Mouse (Mus musculus) forebrain, embryonic 13.5 days (tissue): ENCODE measurements around the gene Fam167b. TPM values are rescaled to one million over a fixed set of nuclear protein-coding genes. Genes with fewer than 3 reads are reported as not detected.
A peak's percentile ranks its signal among the peaks of the same experiment; 100 is the strongest.

Experiments
- ATAC-seq: fragments of 200-750 bp; cut with Nextera tagmentation; 2 replicates; pipeline ENCODE4 v1.8.0; 2017
- H3K27ac ChIP-seq: fragments of 300-500 bp; sonication (generic); 2 replicates; pipeline ENCODE4 v1.5.1; 2015; ENCODE audit warnings: inconsistent platforms, mild to moderate bottlenecking, moderate library complexity
- H3K27me3 ChIP-seq: fragments of 300-500 bp; sonication (generic); 2 replicates; pipeline ENCODE4 v1.6.1; 2015; ENCODE audit warnings: mild to moderate bottlenecking, inconsistent platforms
- H3K36me3 ChIP-seq: fragments of 300-500 bp; sonication (generic); 2 replicates; pipeline ENCODE4 v1.6.1; 2015; ENCODE audit warnings: mild to moderate bottlenecking, inconsistent platforms; ENCODE audit not compliant: poor library complexity, severe bottlenecking
- H3K4me1 ChIP-seq: fragments of 300-500 bp; sonication (generic); 2 replicates; pipeline ENCODE4 v1.6.1; 2015; ENCODE audit warnings: inconsistent platforms
- H3K4me2 ChIP-seq: fragments of 300-500 bp; sonication (generic); 2 replicates; pipeline ENCODE4 v1.6.1; 2015; ENCODE audit warnings: inconsistent platforms, mild to moderate bottlenecking, moderate library complexity
- H3K4me3 ChIP-seq: fragments of 300-500 bp; sonication (generic); 2 replicates; pipeline ENCODE4 v1.5.1; 2015; ENCODE audit warnings: mild to moderate bottlenecking, inconsistent platforms
- H3K9ac ChIP-seq: fragments of 300-500 bp; sonication (generic); 2 replicates; pipeline ENCODE4 v1.6.1; 2015; ENCODE audit warnings: mild to moderate bottlenecking, inconsistent platforms
- H3K9me3 ChIP-seq: fragments of 300-500 bp; sonication (generic); replicated peaks from 2 replicates; pipeline ENCODE4 v1.6.1; 2016; ENCODE audit warnings: inconsistent platforms
- WGBS: fragments of 180-500 bp; shearing (Covaris S2); methylation state at CpG from one replicate; pipeline ENCODE4 v1.1.7; 2015; 5-methylcytosine and 5-hydroxymethylcytosine counted together
- polyA plus RNA-seq: library from polyadenylated mRNA; unstranded; fragments of >200 nt; fragmentation: Nextera tagmentation; extraction: Ambion mirVana; gene quantifications from 2 replicates; pipeline ENCODE4 v1.2.1, GENCODE M21; 2015

Fam167b gene
- polyA plus RNA-seq, 1 experiment from 2014 or later = 0.31 TPM

- Histone ChIP-seq H3K9me3 (no peaks in the 10 kb centered on the region), H3K4me1 (peaks cover 5% of the 10 kb centered on the region), H3K27me3 (no peaks in the 10 kb centered on the region), H3K4me2 (no peak overlapping the region), H3K4me3 (no peak overlapping the region), H3K9ac (no peak overlapping the region), H3K36me3 (peaks cover 38% of the 10 kb centered on the region), H3K27ac (no peak overlapping the region)
- 86% methylated on average over 4 of the region's 4 CpGs for WGBS
- ATAC-seq = no peak
These were observed 10.5 kb upstream of the Fam167b start for GRCm38 (mm10) chr4:129588865-129589264.

DNA sequence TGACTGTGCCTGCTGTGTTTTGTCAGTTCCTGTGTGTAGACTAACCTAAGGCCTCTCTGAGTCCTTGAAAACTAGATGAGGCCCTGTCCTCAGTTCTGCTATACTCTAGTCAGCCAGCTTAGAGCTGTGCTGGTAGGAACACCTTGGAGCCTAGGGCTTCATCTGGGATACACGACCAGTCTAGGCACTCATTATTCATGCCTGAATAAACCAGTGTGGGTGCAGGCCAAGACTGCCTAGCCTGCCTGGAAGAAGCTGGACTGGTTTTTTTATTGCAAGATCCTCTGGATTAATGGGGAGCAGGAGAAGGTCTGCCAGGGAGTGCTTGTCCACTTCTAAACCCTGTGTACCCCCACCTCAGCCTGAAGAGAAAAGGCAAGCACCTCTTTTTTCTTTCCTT lies 8.6 kb upstream of the Fam167b start:
- Histone ChIP-seq H3K27me3 (no peaks in the 10 kb centered on the region), H3K27ac (no peak overlapping the region), H3K9me3 (no peaks in the 10 kb centered on the region), H3K9ac (no peak overlapping the region), H3K4me1 (peaks cover 5% of the 10 kb centered on the region), H3K36me3 (peaks cover 19% of the 10 kb centered on the region), H3K4me3 (no peak overlapping the region), H3K4me2 (no peak overlapping the region)
- WGBS = 23% methylated on average over 1 of the region's 1 CpGs
- ATAC-seq = no peak

DNA sequence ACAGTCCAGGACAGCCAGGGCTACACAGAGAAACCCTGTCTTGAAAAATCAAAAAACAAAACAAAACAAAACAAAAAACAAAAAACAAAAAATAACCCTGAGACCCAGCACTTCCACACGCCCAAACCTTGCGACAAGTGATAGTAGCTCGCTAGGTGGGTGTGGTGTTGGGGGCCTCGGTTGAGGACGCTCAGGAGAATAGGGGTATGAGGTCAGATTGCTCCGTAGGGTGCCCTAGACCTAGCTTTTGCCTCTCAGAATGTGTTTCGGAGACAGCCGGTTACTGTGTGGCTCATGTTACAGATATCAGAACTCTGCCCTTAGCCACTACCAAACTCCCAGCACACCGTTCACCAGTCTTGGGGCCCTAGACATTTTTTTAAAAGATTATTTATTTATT lies 7.4 kb upstream of the Fam167b start:
- peak overlapping the region; percentile 63; the same call in 1 of the 2 replicates for H3K4me2 ChIP-seq
- no peak overlapping the region for H3K4me3 ChIP-seq
- no peaks in the 10 kb centered on the region for H3K9me3 ChIP-seq
- no peak overlapping the region for H3K27ac ChIP-seq
- peaks cover 7% of the 10 kb centered on the region for H3K36me3 ChIP-seq
- no peaks in the 10 kb centered on the region for H3K27me3 ChIP-seq
- no peak overlapping the region for H3K9ac ChIP-seq
- WGBS = 85% methylated on average over 9 of the region's 9 CpGs
- peaks cover 5% of the 10 kb centered on the region for H3K4me1 ChIP-seq
- ATAC-seq = no peak

GRCm38 (mm10) chr4:129584884-129585608 lies 6.7 kb upstream of the Fam167b start:
- Histone ChIP-seq H3K27me3 (no peaks in the 10 kb centered on the region), H3K4me2 (peak overlapping the region; percentile 63), H3K4me1 (peaks cover 5% of the 10 kb centered on the region), H3K9ac (peak overlapping the region; percentile 45), H3K27ac (no peak overlapping the region), H3K9me3 (no peaks in the 10 kb centered on the region), H3K36me3 (0 out of 2 replicates have a peak, but pooled peaks cover under 1% of the 10 kb centered on the region), H3K4me3 (peak overlapping the region; percentile 37)
- peak; percentile 27; the same call in 1 of the 2 replicates for ATAC-seq
- WGBS = 1% methylated on average over 36 of the region's 36 CpGs

- H3K36me3 ChIP-seq = no peaks in the 10 kb centered on the region
- H3K27ac ChIP-seq = no peak overlapping the region
- no peaks in the 10 kb centered on the region for H3K27me3 ChIP-seq
- H3K9me3 ChIP-seq = no peaks in the 10 kb centered on the region
- H3K9ac ChIP-seq = 0 out of 2 replicates have a peak overlapping the region, but pooled peaks have one; percentile 45
- peaks cover 5% of the 10 kb centered on the region for H3K4me1 ChIP-seq
- WGBS = 87% methylated on average over 1 of the region's 1 CpGs
- H3K4me2 ChIP-seq = peak overlapping the region; percentile 63
- H3K4me3 ChIP-seq = peak overlapping the region; percentile 37; the same call in 1 of the 2 replicates
- ATAC-seq = no peak
These were observed 6.0 kb upstream of the Fam167b start for GRCm38 (mm10) chr4:129584370-129584769.

- no peaks in the 10 kb centered on the region for H3K9me3 ChIP-seq
- no peak overlapping the region for H3K4me2 ChIP-seq
- H3K4me3 ChIP-seq = no peak overlapping the region
- no peak overlapping the region for H3K27ac ChIP-seq
- H3K4me1 ChIP-seq = peaks cover 7% of the 10 kb centered on the region
- no peak for ATAC-seq
- 97% methylated on average over 1 of the region's 1 CpGs for WGBS
- no peaks in the 10 kb centered on the region for H3K36me3 ChIP-seq
- no peaks in the 10 kb centered on the region for H3K27me3 ChIP-seq
- H3K9ac ChIP-seq = no peak overlapping the region
These were observed 3.9 kb upstream of the Fam167b start for GRCm38 (mm10) chr4:129582251-129582650.

DNA sequence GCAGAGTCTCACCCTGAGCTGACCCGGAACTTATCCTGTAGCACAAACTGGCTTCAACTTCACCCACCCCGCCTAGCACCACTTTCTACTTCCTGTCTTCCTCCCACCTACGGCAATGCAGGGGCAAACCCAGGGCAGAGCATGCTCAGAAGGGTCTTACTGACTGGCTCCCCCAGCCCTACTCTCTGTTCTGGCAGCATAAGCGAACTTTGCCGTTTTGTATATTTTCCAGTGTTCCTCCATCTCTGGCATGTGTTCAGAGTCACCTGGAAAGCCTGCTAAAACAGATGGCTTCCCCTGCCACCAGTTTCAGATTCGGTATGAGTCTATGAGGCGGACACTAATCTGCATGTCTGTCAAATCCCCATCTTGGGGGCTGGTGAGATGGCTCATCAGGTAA lies 2.0 kb upstream of the Fam167b start:
- H3K36me3 ChIP-seq = no peaks in the 10 kb centered on the region
- H3K27ac ChIP-seq = no peak overlapping the region
- H3K4me1 ChIP-seq = peaks cover 12% of the 10 kb centered on the region
- H3K4me3 ChIP-seq = no peak overlapping the region
- WGBS = 75% methylated on average over 7 of the region's 7 CpGs
- H3K9me3 ChIP-seq = no peaks in the 10 kb centered on the region
- no peaks in the 10 kb centered on the region for H3K27me3 ChIP-seq
- H3K4me2 ChIP-seq = no peak overlapping the region
- no peak for ATAC-seq
- no peak overlapping the region for H3K9ac ChIP-seq

DNA sequence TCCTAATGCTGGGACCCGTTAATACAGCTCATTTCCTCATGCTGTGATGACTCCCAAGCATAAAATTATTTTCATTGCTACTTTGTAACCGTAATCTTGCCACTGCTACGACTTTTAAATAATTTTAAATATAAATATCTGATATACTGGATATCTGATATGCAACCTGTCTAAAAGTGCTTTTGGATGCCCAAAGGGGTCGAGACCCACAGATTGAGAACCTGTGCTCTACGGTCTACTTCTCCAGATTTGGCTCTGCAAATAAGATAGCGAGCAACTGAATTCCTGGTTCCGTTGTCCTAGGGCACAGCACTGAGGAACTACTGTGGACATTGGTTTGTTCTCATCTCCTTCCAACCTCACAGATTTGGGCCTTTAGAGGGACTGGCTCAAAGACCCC lies 661 bp downstream of the Fam167b start:
- Histone ChIP-seq H3K9me3 (no peaks in the 10 kb centered on the region), H3K27ac (no peak overlapping the region), H3K9ac (no peak overlapping the region), H3K36me3 (no peaks in the 10 kb centered on the region), H3K4me3 (no peak overlapping the region), H3K4me1 (peaks cover 7% of the 10 kb centered on the region; the same call in 1 of the 2 replicates), H3K27me3 (no peaks in the 10 kb centered on the region), H3K4me2 (no peak overlapping the region; the same call in 1 of the 2 replicates)
- ATAC-seq = no peak
- 86% methylated on average over 7 of the region's 7 CpGs for WGBS

GRCm38 (mm10) chr4:129576863-129577491 lies 1.4 kb downstream of the Fam167b start:
- Histone ChIP-seq H3K36me3 (no peaks in the 10 kb centered on the region), H3K9me3 (no peaks in the 10 kb centered on the region), H3K27me3 (no peaks in the 10 kb centered on the region), H3K4me1 (peaks cover 7% of the 10 kb centered on the region; the same call in 1 of the 2 replicates), H3K4me3 (0 out of 2 replicates have a peak overlapping the region, but pooled peaks have one; percentile 3), H3K9ac (peak overlapping the region; percentile 21), H3K27ac (no peak overlapping the region), H3K4me2 (peak overlapping the region; percentile 24)
- WGBS = 27% methylated on average over 21 of the region's 21 CpGs
- ATAC-seq = no peak

DNA sequence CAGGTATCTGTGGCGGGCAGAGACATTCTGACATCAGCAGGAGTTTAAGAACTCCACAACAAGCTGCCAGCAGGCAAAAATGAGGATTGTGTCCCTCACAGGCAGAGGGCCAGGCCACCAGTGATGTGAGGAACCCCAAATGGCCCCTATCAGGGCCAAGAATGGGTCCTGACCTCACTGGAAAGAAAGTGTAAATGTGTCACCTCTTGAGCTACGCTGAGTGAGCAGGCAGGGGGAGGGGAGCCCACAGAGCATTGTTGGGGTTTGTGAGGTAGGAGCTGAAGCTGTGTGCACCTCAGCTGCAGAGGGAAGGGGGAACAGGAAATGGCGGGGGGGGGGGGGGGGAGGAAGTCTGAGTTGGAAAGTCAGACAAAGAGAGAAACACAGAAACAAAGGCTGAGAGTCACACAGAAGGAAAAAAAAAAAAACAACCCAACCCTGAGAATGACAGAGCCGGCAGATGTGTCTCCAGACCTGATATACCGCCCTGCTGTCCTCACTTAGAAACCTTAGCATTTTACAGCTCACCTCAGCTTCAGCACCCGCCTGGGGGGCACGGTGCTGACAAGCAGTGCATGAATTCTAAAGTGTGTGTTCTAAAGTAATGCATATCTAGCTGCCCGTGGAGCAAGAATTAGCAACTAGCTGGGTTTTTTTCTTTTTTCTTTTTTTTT lies 3.0 kb downstream of the Fam167b start:
- Histone ChIP-seq H3K36me3 (no peaks in the 10 kb centered on the region), H3K4me1 (peaks cover 7% of the 10 kb centered on the region; the same call in 1 of the 2 replicates), H3K27ac (no peak overlapping the region), H3K27me3 (no peaks in the 10 kb centered on the region), H3K4me2 (no peak overlapping the region), H3K9me3 (no peaks in the 10 kb centered on the region), H3K9ac (no peak overlapping the region; the same call in 1 of the 2 replicates), H3K4me3 (no peak overlapping the region)
- no peak for ATAC-seq
- 74% methylated on average over 7 of the region's 8 CpGs for WGBS

GRCm38 (mm10) chr4:129573430-129573829 lies 4.9 kb downstream of the Fam167b start, which contains the start of gene Lck:
Gene Lck (minus strand): TSS chr4:129573641.
- Histone ChIP-seq H3K4me3 (no peak within 1 kb of the TSS), H3K9me3 (no peaks in the 10 kb centered on the region), H3K4me1 (peaks cover 7% of the 10 kb centered on the region; the same call in 1 of the 2 replicates), H3K9ac (no peak within 1 kb of the TSS), H3K4me2 (no peak within 1 kb of the TSS), H3K36me3 (no peaks in the 10 kb centered on the region), H3K27ac (no peak within 1 kb of the TSS), H3K27me3 (no peaks in the 10 kb centered on the region)
- no peak for ATAC-seq
- 93% methylated on average over 8 of the region's 8 CpGs for WGBS

DNA sequence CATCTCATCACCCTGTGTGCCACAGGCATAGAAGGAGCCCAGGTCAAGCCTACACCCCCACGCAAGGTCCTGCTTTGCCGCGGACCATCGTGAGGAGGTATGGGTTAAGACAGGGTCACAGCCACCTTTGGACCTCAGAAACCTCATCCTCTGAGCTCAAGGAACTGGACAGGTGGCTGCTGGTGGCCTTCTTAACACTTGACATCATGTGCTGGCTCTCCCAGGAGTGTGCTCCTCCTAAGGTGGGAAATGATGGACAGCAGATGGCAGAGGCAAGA lies 5.3 kb downstream of the Fam167b start:
- 94% methylated on average over 4 of the region's 4 CpGs for WGBS
- Histone ChIP-seq H3K9me3 (no peaks in the 10 kb centered on the region), H3K9ac (no peak overlapping the region), H3K27me3 (no peaks in the 10 kb centered on the region), H3K27ac (no peak overlapping the region), H3K4me3 (no peak overlapping the region), H3K4me1 (peaks cover 7% of the 10 kb centered on the region; the same call in 1 of the 2 replicates), H3K36me3 (no peaks in the 10 kb centered on the region), H3K4me2 (no peak overlapping the region)
- no peak for ATAC-seq
